Mouse (Mus musculus) brown adipose tissue, adult 24 weeks (tissue): ENCODE measurements around the gene Foxp1. TPM values are rescaled to one million over a fixed set of nuclear protein-coding genes. Genes with fewer than 3 reads are reported as not detected.

Experiments used
- H3K27ac ChIP-seq: fragments of 200-500 bp; replicated peaks from 2 replicates; pipeline ENCODE4 v1.5.1; 2012; ENCODE audit warnings: low read depth, mild to moderate bottlenecking, low read length
- H3K4me1 ChIP-seq: fragments of 200-500 bp; 2 replicates; pipeline ENCODE4 v1.6.1; 2012; ENCODE audit warnings: low read length, mixed read lengths; ENCODE audit not compliant: control insufficient read depth, insufficient read depth, insufficient read length
- H3K4me3 ChIP-seq: fragments of 200-500 bp; 2 replicates; pipeline ENCODE4 v1.5.1; 2012; ENCODE audit warnings: low read depth, mild to moderate bottlenecking, low read length, moderate library complexity; ENCODE audit not compliant: insufficient read depth
- polyA plus RNA-seq: library from polyadenylated mRNA; stranded (reverse); fragments of >200 nt; gene quantifications from 2 replicates; pipeline ENCODE4 v1.2.4, GENCODE M21; 2012; ENCODE audit not compliant: missing spikeins, insufficient read depth, insufficient read length

The Foxp1 gene
- polyA plus RNA-seq, 1 experiment: 10.1 TPM

GRCm38 (mm10) chr6:99135938-99136729 is 386.4 kb downstream of the Foxp1 start:
- Histone ChIP-seq H3K4me1 (peaks cover 2% of the 10 kb centered on the region; the same call in 1 of the 2 replicates), H3K4me3 (no peak overlapping the region), H3K27ac (no peak overlapping the region)

GRCm38 (mm10) chr6:99131815-99132214 is 390.7 kb downstream of the Foxp1 start:
- H3K4me3 ChIP-seq: no peak overlapping the region

DNA sequence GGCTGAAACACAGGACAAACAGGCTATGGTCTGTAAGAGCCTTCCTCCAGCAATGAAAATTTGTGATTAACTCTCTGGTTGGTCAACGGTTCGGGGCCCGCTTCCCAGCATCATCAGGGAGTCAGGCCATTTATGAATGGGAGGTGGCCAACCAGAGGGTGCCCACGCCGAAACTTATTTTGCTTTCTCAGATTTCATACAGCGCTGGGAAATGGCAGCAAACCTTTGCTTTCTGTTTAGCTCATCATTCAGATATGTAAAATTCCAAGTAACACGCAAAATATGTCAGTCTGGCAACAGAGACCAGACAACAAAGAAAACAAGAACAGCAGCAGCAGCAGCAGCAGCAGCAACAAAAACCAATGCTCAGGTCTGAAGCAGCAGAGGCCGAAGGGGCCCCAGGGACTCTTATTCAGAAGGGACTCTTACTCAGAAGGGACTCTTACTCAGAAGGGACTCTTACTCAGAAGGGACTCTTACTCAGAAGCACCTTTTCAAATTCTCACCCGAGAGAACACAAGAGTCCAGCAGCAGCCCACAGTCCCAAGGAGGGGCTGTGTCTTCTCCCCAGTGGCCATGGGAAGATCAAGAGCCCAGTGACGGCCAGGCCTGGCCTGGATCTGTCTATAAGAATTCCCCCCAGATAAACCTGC is 391.6 kb downstream of the Foxp1 start:
- Histone ChIP-seq H3K4me3 (no peak overlapping the region), H3K27ac (no peak overlapping the region), H3K4me1 (no peaks in the 10 kb centered on the region)

More at GRCm38 (mm10) chr6:99131815-99132214, 390.7 kb downstream of the Foxp1 start:
- no peak overlapping the region for H3K27ac ChIP-seq
- no peaks in the 10 kb centered on the region for H3K4me1 ChIP-seq

GRCm38 (mm10) chr6:99126717-99127116 is 395.8 kb downstream of the Foxp1 start:
- H3K4me3 ChIP-seq: no peak overlapping the region
- no peak overlapping the region for H3K27ac ChIP-seq
- H3K4me1 ChIP-seq: no peaks in the 10 kb centered on the region

- 0 out of 2 replicates have a peak overlapping the region, but pooled peaks have one; percentile 16 for H3K27ac ChIP-seq
- H3K4me1 ChIP-seq: 0 out of 2 replicates have a peak, but pooled peaks cover 2% of the 10 kb centered on the region
- no peak overlapping the region for H3K4me3 ChIP-seq
These were observed 401.4 kb downstream of the Foxp1 start for GRCm38 (mm10) chr6:99120776-99121766.

DNA sequence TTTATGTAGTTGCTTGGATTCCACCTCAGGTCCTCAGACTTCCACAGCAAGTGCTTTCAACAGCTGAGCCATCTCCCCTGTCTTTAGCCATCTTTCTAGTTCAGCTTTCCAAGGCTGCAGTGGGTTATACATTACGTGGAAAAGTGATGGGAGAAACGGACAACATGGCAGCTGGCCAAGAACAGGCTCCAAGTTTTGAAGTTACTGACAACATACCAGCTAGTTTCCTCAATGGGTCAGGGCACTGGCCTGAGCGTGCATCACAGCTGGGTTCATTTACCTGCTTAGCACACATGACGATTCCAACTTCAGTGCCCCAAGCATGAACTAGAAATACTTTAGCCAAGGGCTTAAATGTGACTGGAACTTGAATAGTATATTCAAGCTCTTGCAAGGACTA is 404.0 kb downstream of the Foxp1 start:
- no peak overlapping the region for H3K27ac ChIP-seq
- no peak overlapping the region for H3K4me3 ChIP-seq
- H3K4me1 ChIP-seq: 0 out of 2 replicates have a peak, but pooled peaks cover 2% of the 10 kb centered on the region

- H3K4me1 ChIP-seq: 0 out of 2 replicates have a peak, but pooled peaks cover 2% of the 10 kb centered on the region
- H3K27ac ChIP-seq: no peak overlapping the region
- no peak overlapping the region for H3K4me3 ChIP-seq
These were observed 405.1 kb downstream of the Foxp1 start for GRCm38 (mm10) chr6:99117411-99117810.

DNA sequence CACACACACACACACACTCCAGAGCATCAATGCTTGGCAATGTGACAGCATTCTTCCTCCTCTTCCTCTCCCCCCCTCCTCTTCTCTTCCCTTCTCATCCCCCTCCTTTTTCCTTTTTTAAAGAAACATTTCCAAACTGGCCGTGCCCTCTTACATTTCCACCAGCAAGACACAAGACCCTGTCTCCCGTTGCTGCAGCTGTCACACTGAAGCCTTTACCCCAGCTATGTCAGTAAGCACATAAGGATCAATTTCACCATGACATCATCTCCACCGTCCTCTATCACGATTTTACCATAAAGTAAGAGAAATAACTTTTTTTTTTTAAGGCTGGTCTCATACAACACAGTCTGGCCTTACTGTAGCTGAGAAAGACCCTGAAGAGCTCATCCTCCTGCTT is 410.7 kb downstream of the Foxp1 start:
- no peak overlapping the region for H3K4me3 ChIP-seq
- H3K4me1 ChIP-seq: no peaks in the 10 kb centered on the region
- H3K27ac ChIP-seq: no peak overlapping the region

- Histone ChIP-seq H3K4me1 (no peaks in the 10 kb centered on the region), H3K27ac (no peak overlapping the region), H3K4me3 (no peak overlapping the region)
These were observed 414.1 kb downstream of the Foxp1 start for GRCm38 (mm10) chr6:99108417-99108816.

DNA sequence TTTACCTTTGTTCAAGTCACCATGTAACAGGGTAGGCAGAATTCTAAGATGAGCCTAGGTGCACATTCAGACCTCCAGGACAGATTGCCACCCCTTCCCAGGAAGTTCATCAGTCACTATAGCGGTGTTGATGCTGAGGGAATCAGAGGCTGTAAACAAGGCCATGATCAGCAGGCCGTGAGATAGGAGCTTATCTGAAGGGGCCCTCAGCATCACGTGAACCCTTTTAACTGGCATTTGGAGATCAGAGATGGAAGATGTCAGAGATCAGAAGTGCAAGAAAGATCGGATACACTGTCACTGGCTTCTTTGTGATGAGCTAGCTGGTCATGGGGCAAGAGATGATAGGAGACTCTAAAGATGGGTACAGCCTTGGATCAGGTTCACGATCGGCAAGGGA is 414.8 kb downstream of the Foxp1 start:
- H3K27ac ChIP-seq: no peak overlapping the region
- H3K4me1 ChIP-seq: no peaks in the 10 kb centered on the region
- H3K4me3 ChIP-seq: no peak overlapping the region

DNA sequence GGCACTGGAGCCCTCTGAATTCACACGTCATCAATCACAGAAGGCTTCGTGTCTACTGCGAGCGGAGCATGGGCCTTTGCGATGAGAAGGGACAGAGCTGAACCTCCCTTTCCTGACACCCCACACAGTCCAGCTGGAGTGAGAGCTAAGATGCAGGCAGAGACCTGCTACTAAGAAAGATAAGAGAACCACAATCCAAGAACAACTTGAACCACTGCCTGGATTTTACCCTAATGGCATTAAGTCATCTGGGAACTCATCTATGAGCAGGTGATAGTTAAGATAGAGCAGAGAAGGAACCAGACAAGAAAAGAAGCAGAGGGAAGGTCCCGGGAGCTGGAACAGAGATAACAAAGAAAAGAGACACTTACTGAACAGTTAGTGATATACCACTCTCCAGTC is 415.4 kb downstream of the Foxp1 start:
- Histone ChIP-seq H3K4me3 (no peak overlapping the region), H3K27ac (no peak overlapping the region), H3K4me1 (no peaks in the 10 kb centered on the region)

DNA sequence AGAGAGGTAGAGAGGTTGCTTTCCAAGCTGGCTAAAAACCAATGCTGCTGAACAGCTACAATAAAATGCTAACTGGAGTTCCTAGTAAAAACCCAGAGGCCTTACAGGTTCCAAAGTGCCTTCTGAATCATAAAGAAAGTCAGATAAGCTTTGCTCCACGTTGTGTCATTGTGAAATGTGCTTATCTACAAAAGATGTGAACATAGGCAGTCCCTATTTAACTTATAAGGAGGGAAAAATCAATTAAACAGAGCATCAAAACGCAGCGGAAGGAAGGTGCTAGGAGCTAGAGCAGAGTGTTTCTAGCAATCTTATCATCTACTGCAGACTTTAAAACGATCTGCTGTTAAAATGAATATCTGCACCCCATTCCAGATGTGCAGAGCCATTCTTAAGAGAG is 416.5 kb downstream of the Foxp1 start:
- no peak overlapping the region for H3K4me3 ChIP-seq
- no peak overlapping the region for H3K27ac ChIP-seq
- H3K4me1 ChIP-seq: no peaks in the 10 kb centered on the region

- Histone ChIP-seq H3K4me1 (no peaks in the 10 kb centered on the region), H3K4me3 (no peak overlapping the region), H3K27ac (no peak overlapping the region)
These were observed 418.1 kb downstream of the Foxp1 start for GRCm38 (mm10) chr6:99104446-99104845.

DNA sequence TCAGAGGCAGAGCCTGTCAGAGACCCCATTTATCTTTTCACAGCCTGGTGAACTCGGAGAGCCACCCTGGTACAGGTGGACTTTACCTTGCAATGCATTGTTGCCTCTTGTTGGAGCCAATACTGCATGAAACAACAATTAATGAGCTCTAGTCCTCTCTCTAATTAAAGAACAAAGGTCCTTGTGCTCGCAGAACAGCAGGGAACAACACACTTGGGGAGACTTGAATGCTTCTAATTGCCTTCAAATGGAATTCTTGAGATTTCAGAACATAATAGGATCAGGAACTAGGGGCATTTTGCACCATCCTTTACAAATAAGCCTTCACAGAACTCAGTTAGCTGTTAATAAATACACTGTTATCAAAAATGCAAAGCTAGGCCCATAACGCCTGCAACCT is 418.6 kb downstream of the Foxp1 start:
- Histone ChIP-seq H3K4me3 (no peak overlapping the region), H3K27ac (no peak overlapping the region), H3K4me1 (no peaks in the 10 kb centered on the region)

DNA sequence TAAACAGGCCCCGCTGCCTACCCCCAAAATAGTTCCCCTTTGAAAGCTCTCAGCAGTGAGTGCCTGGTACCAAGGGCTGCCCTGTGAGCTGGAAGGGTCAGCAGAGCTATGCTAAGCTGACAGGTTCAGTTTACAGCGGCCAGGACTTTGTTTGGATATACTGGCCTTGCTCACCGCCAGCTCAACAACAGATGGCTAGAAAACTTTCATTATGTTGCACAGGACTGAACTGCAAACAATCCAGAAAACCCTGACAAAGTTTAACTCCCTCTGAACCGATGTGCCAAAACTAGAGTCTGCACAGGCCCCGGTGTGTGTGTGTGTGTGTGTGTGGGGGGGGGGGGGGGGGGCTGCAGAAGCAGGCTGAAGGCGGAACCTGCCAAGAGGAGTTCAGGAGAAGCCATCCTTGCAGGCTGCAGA is 421.0 kb downstream of the Foxp1 start:
- H3K27ac ChIP-seq: no peak overlapping the region
- no peak overlapping the region for H3K4me3 ChIP-seq
- H3K4me1 ChIP-seq: peaks cover under 1% of the 10 kb centered on the region; the same call in 1 of the 2 replicates
